ENCODE assay signal across 13 mouse cellular contexts in the genomic region with DNA sequence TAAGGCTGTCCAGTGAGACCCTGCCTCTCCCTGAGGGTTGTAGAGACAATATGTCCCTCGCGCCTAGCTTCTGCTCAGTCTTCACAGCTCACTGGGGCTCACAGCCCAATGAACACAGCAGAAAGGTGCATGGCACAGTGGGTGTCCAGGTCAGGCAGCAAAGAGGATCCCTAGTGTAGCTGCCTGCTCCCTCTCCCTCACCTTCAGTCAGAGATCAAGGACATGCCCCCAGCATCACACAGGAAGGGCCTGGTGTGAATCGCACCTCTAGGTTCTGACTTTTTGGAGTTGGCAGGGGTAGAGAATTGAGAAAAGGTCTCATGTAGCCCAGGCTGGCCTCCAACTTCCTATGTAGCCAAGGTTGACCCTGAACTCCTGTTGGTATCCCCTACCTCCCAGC. TPM values are rescaled to one million over a fixed set of nuclear protein-coding genes. Genes with fewer than 3 reads are reported as not detected.
DNase-seq lines count a peak whose midpoint lies in the region; ATAC-seq and TF ChIP-seq lines count a peak whose summit lies in the region.
"Had no signal": no experiment of that assay in that cellular context is flagged by ENCODE, and none has a peak within 500 bp of the region (broad histone marks: within the 10 kb centered on the region; RNA-seq: fewer than 3 reads in every experiment).

No protein-coding gene starts in this region.

- H3K4me3 ChIP-seq in erythroblast, embryonic 14.5 days (replicated peaks): peak overlapping the region; percentile 100
- peak overlapping the region; percentile 100; the same call in 1 of the 2 replicates for H3K4me3 ChIP-seq in lung, embryonic 14.5 days (ENCODE audit: low read depth, low read length)
- H3K4me3 ChIP-seq in lung, postnatal 0 days (ENCODE audit: low read depth, low read length): no peak overlapping the region
- no peak overlapping the region for H3K4me3 ChIP-seq in limb, embryonic 12.5 days (replicated peaks)
- no peak overlapping the region for H3K4me3 ChIP-seq in stomach, embryonic 16.5 days (replicated peaks; ENCODE audit: low read length)

- no peak overlapping the region for H3K27ac ChIP-seq in lung, embryonic 14.5 days (ENCODE audit: low read depth)
- no peak overlapping the region for H3K27ac ChIP-seq in lung, postnatal 0 days (ENCODE audit: low read length)
- no peak overlapping the region for H3K27ac ChIP-seq in limb, embryonic 12.5 days
- H3K27ac ChIP-seq in stomach, embryonic 16.5 days (ENCODE audit: low read length): peak overlapping the region; percentile 95
- H3K27ac ChIP-seq: embryonic facial prominence, embryonic 12.5 days had no signal

- peaks cover 6% of the 10 kb centered on the region for H3K27me3 ChIP-seq in erythroblast, embryonic 14.5 days (ENCODE audit: control insufficient read depth)
- no peaks in the 10 kb centered on the region for H3K27me3 ChIP-seq in lung, embryonic 14.5 days (ENCODE audit: insufficient read depth, low read length)
- H3K27me3 ChIP-seq in lung, postnatal 0 days (replicated peaks; ENCODE audit: insufficient read depth, low read length): no peaks in the 10 kb centered on the region
- H3K27me3 ChIP-seq in limb, embryonic 12.5 days: peaks cover 9% of the 10 kb centered on the region
- no peaks in the 10 kb centered on the region for H3K27me3 ChIP-seq in stomach, embryonic 16.5 days (ENCODE audit: control insufficient read depth, insufficient read depth, low read length)

- no peak for DNase-seq in lung, embryonic 14.5 days
- DNase-seq in lung, postnatal 0 days (ENCODE audit: low spot score): no peak
- DNase-seq in frontal cortex, postnatal 25 days (ENCODE audit: low spot score in 2 of 2): no peak
- no peak for DNase-seq in embryo, embryonic 9.5 days (ENCODE audit: extremely low spot score)
- DNase-seq: adrenal gland, postnatal 14 days; cerebellum, adult 11 months had no signal

- TF ChIP-seq EP300 in lung, postnatal 0 days (IDR thresholded peaks at IDR 0.05): no peak

- TF ChIP-seq CTCF in lung, embryonic 14.5 days (IDR thresholded peaks at IDR 0.05; ENCODE audit: low read depth): no peak
- no peak for TF ChIP-seq CTCF in lung, postnatal 0 days (IDR thresholded peaks at IDR 0.05)

- H3K4me1 ChIP-seq in erythroblast, embryonic 14.5 days (ENCODE audit: control insufficient read depth): peaks cover 69% of the 10 kb centered on the region
- peaks cover 10% of the 10 kb centered on the region; the same call in 1 of the 2 replicates for H3K4me1 ChIP-seq in lung, embryonic 14.5 days (ENCODE audit: insufficient read depth)
- H3K4me1 ChIP-seq in lung, postnatal 0 days (ENCODE audit: insufficient read depth, low read depth, low read length): peaks cover 10% of the 10 kb centered on the region; the same call in 1 of the 2 replicates
- H3K4me1 ChIP-seq in limb, embryonic 12.5 days (replicated peaks): peaks cover 23% of the 10 kb centered on the region
- peaks cover 37% of the 10 kb centered on the region for H3K4me1 ChIP-seq in stomach, embryonic 16.5 days (ENCODE audit: control insufficient read depth, insufficient read depth, low read length)

- ATAC-seq in erythroblast, adult 5-6 weeks (replicated peaks; ENCODE audit: low FRiP score, poor library complexity, severe bottlenecking): no peak
- no peak for ATAC-seq in lung, embryonic 14.5 days (ENCODE audit: insufficient read depth)
- ATAC-seq in lung, postnatal 0 days: no peak
- no peak for ATAC-seq in limb, embryonic 12.5 days (ENCODE audit: insufficient number of reproducible peaks, insufficient read depth, low FRiP score, low TSS enrichment, low read depth)
- no peak for ATAC-seq in stomach, embryonic 16.5 days (ENCODE audit: insufficient read depth, low FRiP score)

- WGBS in lung, embryonic 14.5 days: 76% methylated on average over 3 of the region's 3 CpGs
- 84% methylated on average over 3 of the region's 3 CpGs for WGBS in lung, postnatal 0 days
- 73% methylated on average over 3 of the region's 3 CpGs for WGBS in limb, embryonic 12.5 days
- 83% methylated on average over 3 of the region's 3 CpGs for WGBS in stomach, embryonic 16.5 days

- H3K4me2 ChIP-seq in lung, embryonic 14.5 days: peak overlapping the region; percentile 97; the same call in 1 of the 2 replicates
- H3K4me2 ChIP-seq in lung, postnatal 0 days (replicated peaks; ENCODE audit: low read depth, low read length): no peak overlapping the region
- H3K4me2 ChIP-seq in limb, embryonic 12.5 days: peak overlapping the region; percentile 21; the same call in 1 of the 2 replicates
- no peak overlapping the region for H3K4me2 ChIP-seq in stomach, embryonic 16.5 days (ENCODE audit: low read depth, low read length)

- H3K9me3 ChIP-seq in erythroblast, embryonic 14.5 days (ENCODE audit: control insufficient read depth, low read length): no peaks in the 10 kb centered on the region
- no peaks in the 10 kb centered on the region for H3K9me3 ChIP-seq in lung, embryonic 14.5 days (ENCODE audit: low read depth, low read length)
- H3K9me3 ChIP-seq in lung, postnatal 0 days (ENCODE audit: low read length): no peaks in the 10 kb centered on the region
- H3K9me3 ChIP-seq in limb, embryonic 12.5 days: no peaks in the 10 kb centered on the region
- no peaks in the 10 kb centered on the region for H3K9me3 ChIP-seq in stomach, embryonic 16.5 days (replicated peaks; ENCODE audit: control insufficient read depth, low read length)
- H3K9me3 ChIP-seq: embryonic facial prominence, embryonic 12.5 days had no signal

- no peak overlapping the region for H3K9ac ChIP-seq in lung, embryonic 14.5 days
- no peak overlapping the region for H3K9ac ChIP-seq in lung, postnatal 0 days (replicated peaks; ENCODE audit: low read depth)
- no peak overlapping the region for H3K9ac ChIP-seq in limb, embryonic 12.5 days (replicated peaks)
- H3K9ac ChIP-seq in stomach, embryonic 16.5 days (ENCODE audit: low read length): no peak overlapping the region

- H3K36me3 ChIP-seq in erythroblast, embryonic 14.5 days (ENCODE audit: control insufficient read depth): peaks cover 24% of the 10 kb centered on the region
- H3K36me3 ChIP-seq in lung, embryonic 14.5 days (ENCODE audit: insufficient read depth): peaks cover 15% of the 10 kb centered on the region
- H3K36me3 ChIP-seq in lung, postnatal 0 days (ENCODE audit: insufficient read depth, low read length): peaks cover 5% of the 10 kb centered on the region; the same call in 1 of the 2 replicates
- peaks cover 15% of the 10 kb centered on the region for H3K36me3 ChIP-seq in limb, embryonic 12.5 days
- H3K36me3 ChIP-seq in stomach, embryonic 16.5 days (ENCODE audit: control insufficient read depth, insufficient read depth, low read length): 0 out of 2 replicates have a peak, but pooled peaks cover 7% of the 10 kb centered on the region

RNA-seq across cellular contexts. Expression of gene Tcf3, which starts 1.4 kb away (rescaled TPM):
- polyA plus RNA-seq in erythroblast, embryonic 14.5 days (2012): 61.1 and 64.8 TPM in 2 replicates
- 30.7 and 31.1 TPM in 2 replicates for total RNA-seq in erythroblast, adult 5-6 weeks (2015; ENCODE audit: low replicate concordance)
- 27.9 and 39.6 TPM in 2 replicates for total RNA-seq in erythroblast, adult 5-6 weeks (2017; ENCODE audit: low replicate concordance)
- polyA plus RNA-seq in lung, embryonic 14.5 days (2014; fragmentation: Nextera tagmentation; extraction: Ambion mirVana): 148 and 175 TPM in 2 replicates
- polyA plus RNA-seq in lung, postnatal 0 days (2015; fragmentation: Nextera tagmentation; extraction: Ambion mirVana): 34.7 and 36.2 TPM in 2 replicates
- polyA plus RNA-seq in limb, embryonic 12.5 days (2016; fragmentation: Nextera tagmentation; extraction: Ambion mirVana): 247 and 274 TPM in 2 replicates
- polyA plus RNA-seq in stomach, embryonic 16.5 days (2015; fragmentation: Nextera tagmentation; extraction: Ambion mirVana): 46.1 and 57.9 TPM in 2 replicates

RNA-seq across cellular contexts. Expression of gene Uqcr11, which starts 28.2 kb away (rescaled TPM):
- 197 and 289 TPM in 2 replicates for polyA plus RNA-seq in erythroblast, embryonic 14.5 days (2012)
- total RNA-seq in erythroblast, adult 5-6 weeks (2015; ENCODE audit: low replicate concordance): 38.2 and 42.4 TPM in 2 replicates
- total RNA-seq in erythroblast, adult 5-6 weeks (2017; ENCODE audit: low replicate concordance): 56.0 and 60.8 TPM in 2 replicates
- 663 and 669 TPM in 2 replicates for polyA plus RNA-seq in lung, embryonic 14.5 days (2014; fragmentation: Nextera tagmentation; extraction: Ambion mirVana)
- 511 and 651 TPM in 2 replicates for polyA plus RNA-seq in lung, postnatal 0 days (2015; fragmentation: Nextera tagmentation; extraction: Ambion mirVana)
- 416 and 437 TPM in 2 replicates for polyA plus RNA-seq in limb, embryonic 12.5 days (2016; fragmentation: Nextera tagmentation; extraction: Ambion mirVana)
- polyA plus RNA-seq in stomach, embryonic 16.5 days (2015; fragmentation: Nextera tagmentation; extraction: Ambion mirVana): 669 and 707 TPM in 2 replicates

RNA-seq across cellular contexts. Expression of gene Mbd3, which starts 35.5 kb away (rescaled TPM):
- 24.1 and 26.2 TPM in 2 replicates for polyA plus RNA-seq in erythroblast, embryonic 14.5 days (2012)
- 11.9 and 38.4 TPM in 2 replicates for total RNA-seq in erythroblast, adult 5-6 weeks (2015; ENCODE audit: low replicate concordance)
- total RNA-seq in erythroblast, adult 5-6 weeks (2017; ENCODE audit: low replicate concordance): 10.5 and 21.3 TPM in 2 replicates
- 224 and 268 TPM in 2 replicates for polyA plus RNA-seq in lung, embryonic 14.5 days (2014; fragmentation: Nextera tagmentation; extraction: Ambion mirVana)
- 90.6 and 90.7 TPM in 2 replicates for polyA plus RNA-seq in lung, postnatal 0 days (2015; fragmentation: Nextera tagmentation; extraction: Ambion mirVana)
- 361 and 364 TPM in 2 replicates for polyA plus RNA-seq in limb, embryonic 12.5 days (2016; fragmentation: Nextera tagmentation; extraction: Ambion mirVana)
- polyA plus RNA-seq in stomach, embryonic 16.5 days (2015; fragmentation: Nextera tagmentation; extraction: Ambion mirVana): 131 and 139 TPM in 2 replicates

RNA-seq across cellular contexts. Expression of gene Mex3d, which starts 47.4 kb away (rescaled TPM):
- polyA plus RNA-seq in erythroblast, embryonic 14.5 days (2012): 0.53 and 0.55 TPM in 2 replicates
- total RNA-seq in erythroblast, adult 5-6 weeks (2015; ENCODE audit: low replicate concordance): 1.5 TPM in 1 of 2 replicates, not detected in the other
- 0.51 and 0.70 TPM in 2 replicates for total RNA-seq in erythroblast, adult 5-6 weeks (2017; ENCODE audit: low replicate concordance)
- polyA plus RNA-seq in lung, embryonic 14.5 days (2014; fragmentation: Nextera tagmentation; extraction: Ambion mirVana): 7.4 and 8.6 TPM in 2 replicates
- 6.0 and 6.3 TPM in 2 replicates for polyA plus RNA-seq in lung, postnatal 0 days (2015; fragmentation: Nextera tagmentation; extraction: Ambion mirVana)
- polyA plus RNA-seq in limb, embryonic 12.5 days (2016; fragmentation: Nextera tagmentation; extraction: Ambion mirVana): 12.5 and 15.2 TPM in 2 replicates
- polyA plus RNA-seq in stomach, embryonic 16.5 days (2015; fragmentation: Nextera tagmentation; extraction: Ambion mirVana): 3.0 and 4.1 TPM in 2 replicates

RNA-seq across cellular contexts. Expression of gene Onecut3, which starts 59.8 kb away (rescaled TPM):
- not detected in 2 replicates for polyA plus RNA-seq in erythroblast, embryonic 14.5 days (2012)
- not detected in 2 replicates for total RNA-seq in erythroblast, adult 5-6 weeks (2015; ENCODE audit: low replicate concordance)
- total RNA-seq in erythroblast, adult 5-6 weeks (2017; ENCODE audit: low replicate concordance): not detected in 2 replicates
- not detected in 2 replicates for polyA plus RNA-seq in lung, embryonic 14.5 days (2014; fragmentation: Nextera tagmentation; extraction: Ambion mirVana)
- polyA plus RNA-seq in lung, postnatal 0 days (2015; fragmentation: Nextera tagmentation; extraction: Ambion mirVana): not detected in 2 replicates
- not detected in 2 replicates for polyA plus RNA-seq in limb, embryonic 12.5 days (2016; fragmentation: Nextera tagmentation; extraction: Ambion mirVana)
- 0.06 and 0.08 TPM in 2 replicates for polyA plus RNA-seq in stomach, embryonic 16.5 days (2015; fragmentation: Nextera tagmentation; extraction: Ambion mirVana)
- total RNA-seq: adrenal gland, postnatal 14 days; left cerebral cortex, postnatal 14 days had no signal
- polyA plus RNA-seq: heart, embryonic 14.5 days had no signal

Comparison
In these comparisons a context has a peak if more than half of its experiments do, and no peak if none do; other contexts are left out.
1. H3K4me3 ChIP-seq: peak in erythroblast, embryonic 14.5 days (single experiment) and lung, embryonic 14.5 days (single experiment); none in lung, postnatal 0 days (single experiment), limb, embryonic 12.5 days (single experiment) and stomach, embryonic 16.5 days (single experiment).
2. H3K4me2 ChIP-seq: peak in lung, embryonic 14.5 days (single experiment) and limb, embryonic 12.5 days (single experiment); none in lung, postnatal 0 days (single experiment) and stomach, embryonic 16.5 days (single experiment).